10 mouse cellular contexts compared by ENCODE assay signal in the genomic region with DNA sequence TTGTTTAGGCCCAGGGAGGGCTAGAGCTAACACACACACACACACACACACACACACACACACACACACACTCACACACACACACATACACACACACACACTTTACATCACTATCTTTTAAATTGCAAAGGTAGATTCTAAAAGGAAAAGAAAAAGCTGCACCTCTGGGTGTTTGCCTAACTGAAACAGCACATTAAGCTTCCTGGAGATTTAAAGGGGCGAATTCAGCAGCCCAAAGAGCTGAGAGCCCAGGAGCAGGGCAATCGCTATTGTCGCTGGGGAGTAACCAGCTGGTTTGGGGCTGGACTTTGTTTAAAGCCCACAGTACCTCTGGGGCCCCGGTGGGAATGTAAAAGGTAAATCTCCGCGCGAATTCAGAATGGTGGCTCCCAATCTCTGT. TPM values are rescaled to one million over a fixed set of nuclear protein-coding genes. Genes with fewer than 3 reads are reported as not detected.
DNase-seq lines count a peak whose midpoint lies in the region; ATAC-seq and TF ChIP-seq lines count a peak whose summit lies in the region.
"Had no signal": no experiment of that assay in that cellular context is flagged by ENCODE, and none has a peak within 500 bp of the region (broad histone marks: within the 10 kb centered on the region; RNA-seq: fewer than 3 reads in every experiment).

No protein-coding gene starts in this region.

- H3K27me3 ChIP-seq in lung, postnatal 0 days (replicated peaks; ENCODE audit: insufficient read depth, low read length): no peaks in the 10 kb centered on the region
- H3K27me3 ChIP-seq in intestine, postnatal 0 days (replicated peaks; ENCODE audit: control insufficient read depth, insufficient read depth, low read length): peaks cover 28% of the 10 kb centered on the region
- H3K27me3 ChIP-seq in stomach, embryonic 14.5 days (ENCODE audit: control insufficient read depth, insufficient read depth, low read length): no peaks in the 10 kb centered on the region

- no peaks in the 10 kb centered on the region for H3K4me1 ChIP-seq in lung, postnatal 0 days (ENCODE audit: insufficient read depth, low read depth, low read length)
- no peaks in the 10 kb centered on the region for H3K4me1 ChIP-seq in intestine, postnatal 0 days (replicated peaks; ENCODE audit: control insufficient read depth, insufficient read depth, low read length)
- H3K4me1 ChIP-seq in stomach, embryonic 14.5 days (ENCODE audit: control insufficient read depth, insufficient read depth, low read length): no peaks in the 10 kb centered on the region

- H3K36me3 ChIP-seq in lung, postnatal 0 days (ENCODE audit: insufficient read depth, low read length): no peaks in the 10 kb centered on the region
- H3K36me3 ChIP-seq in intestine, postnatal 0 days (ENCODE audit: control insufficient read depth, insufficient read depth): no peaks in the 10 kb centered on the region
- H3K36me3 ChIP-seq in stomach, embryonic 14.5 days (ENCODE audit: control insufficient read depth, insufficient read depth, low read length): no peaks in the 10 kb centered on the region

- no peaks in the 10 kb centered on the region for H3K9me3 ChIP-seq in lung, postnatal 0 days (ENCODE audit: low read length)
- H3K9me3 ChIP-seq in intestine, postnatal 0 days (ENCODE audit: control insufficient read depth): no peaks in the 10 kb centered on the region
- no peaks in the 10 kb centered on the region for H3K9me3 ChIP-seq in stomach, embryonic 14.5 days (ENCODE audit: control insufficient read depth, low read depth, low read length)

- ATAC-seq in lung, postnatal 0 days: no peak
- ATAC-seq in intestine, postnatal 0 days: no peak
- no peak for ATAC-seq in stomach, embryonic 14.5 days (ENCODE audit: insufficient number of reproducible peaks, insufficient read depth, low FRiP score, low read depth)
- ATAC-seq in monocyte, adult 5-6 weeks (replicated peaks; ENCODE audit: insufficient number of reproducible peaks, low FRiP score, low TSS enrichment, poor library complexity, severe bottlenecking): no peak
- ATAC-seq: activated CD4-positive, CD25-positive, alpha-beta regulatory T cell, adult 4 months had no signal

- TF ChIP-seq CTCF in lung, postnatal 0 days (IDR thresholded peaks at IDR 0.05): no peak
- no peak for TF ChIP-seq CTCF in intestine, postnatal 0 days (IDR thresholded peaks at IDR 0.05; ENCODE audit: low read depth)

- H3K4me3 ChIP-seq in lung, postnatal 0 days (ENCODE audit: low read depth, low read length): peak overlapping the region; percentile 59; the same call in 1 of the 2 replicates
- H3K4me3 ChIP-seq in intestine, postnatal 0 days (ENCODE audit: low read depth, low read length): peak overlapping the region; percentile 52
- H3K4me3 ChIP-seq in stomach, embryonic 14.5 days (ENCODE audit: low read depth, low read length): peak overlapping the region; percentile 50; the same call in 1 of the 2 replicates

- no peak for TF ChIP-seq EP300 in lung, postnatal 0 days (IDR thresholded peaks at IDR 0.05)

- H3K4me2 ChIP-seq in lung, postnatal 0 days (replicated peaks; ENCODE audit: low read depth, low read length): peak overlapping the region; percentile 17; the same call in 1 of the 2 replicates
- H3K4me2 ChIP-seq in intestine, postnatal 0 days (replicated peaks; ENCODE audit: low read depth): peak overlapping the region; percentile 72
- H3K4me2 ChIP-seq in stomach, embryonic 14.5 days (replicated peaks; ENCODE audit: low read depth, low read length): peak overlapping the region; percentile 97

- DNase-seq in adrenal gland, adult 2 months: peak; percentile 17
- no peak for DNase-seq in adrenal gland, adult 18-20 months (ENCODE audit: low spot score in 2 of 2)
- no peak for DNase-seq in lung, postnatal 0 days (ENCODE audit: low spot score)
- no peak for DNase-seq in lung, adult 18-20 months
- DNase-seq in frontal cortex, postnatal 25 days (ENCODE audit: low spot score in 2 of 2): no peak

- H3K27ac ChIP-seq in lung, postnatal 0 days (ENCODE audit: low read length): no peak overlapping the region
- no peak overlapping the region for H3K27ac ChIP-seq in intestine, postnatal 0 days (ENCODE audit: low read depth, low read length)
- H3K27ac ChIP-seq in stomach, embryonic 14.5 days (ENCODE audit: low read length): no peak overlapping the region

- 32% methylated on average over 7 of the region's 7 CpGs for WGBS in lung, postnatal 0 days
- 30% methylated on average over 7 of the region's 7 CpGs for WGBS in intestine, postnatal 0 days
- 17% methylated on average over 7 of the region's 7 CpGs for WGBS in stomach, embryonic 14.5 days

- H3K9ac ChIP-seq in lung, postnatal 0 days (replicated peaks; ENCODE audit: low read depth): no peak overlapping the region
- H3K9ac ChIP-seq in intestine, postnatal 0 days (ENCODE audit: low read depth, low read length): no peak overlapping the region
- H3K9ac ChIP-seq in stomach, embryonic 14.5 days (replicated peaks; ENCODE audit: low read depth, low read length): no peak overlapping the region

RNA-seq across cellular contexts. Expression of gene Rbm24, which starts 1.4 kb away (rescaled TPM):
- 1 to 10 TPM; 4.9 to 9.4 TPM for total RNA-seq in adrenal gland, adult 2 months (2021)
- 68.7 and 69.8 TPM in 2 replicates for polyA plus RNA-seq in adrenal gland, adult 2 months (2012; rRNA removed)
- 1 to 10 TPM; 2.2 to 4.6 TPM for total RNA-seq in adrenal gland, adult 18-20 months (2021)
- polyA plus RNA-seq in lung, postnatal 0 days (2015; fragmentation: Nextera tagmentation; extraction: Ambion mirVana): 2.5 and 2.9 TPM in 2 replicates
- polyA plus RNA-seq in intestine, postnatal 0 days (2015; fragmentation: Nextera tagmentation; extraction: Ambion mirVana): 2.8 and 3.3 TPM in 2 replicates
- polyA plus RNA-seq in stomach, embryonic 14.5 days (2014; fragmentation: Nextera tagmentation; extraction: Ambion mirVana): 1.4 TPM in 2 replicates
- not detected in 3 replicates for total RNA-seq in monocyte, adult 5-6 weeks (2017)
- polyA plus RNA-seq: activated CD4-positive, CD25-positive, alpha-beta regulatory T cell, adult 4 months; liver, adult 2 months had no signal

Comparison
In these comparisons a context has a peak if more than half of its experiments do, and no peak if none do; other contexts are left out.
1. H3K4me2 ChIP-seq: peak in every context shown above with its lines; median percentile 97 in stomach, embryonic 14.5 days; 72 in intestine, postnatal 0 days; 17 in lung, postnatal 0 days.
2. RNA of gene Rbm24, which starts 1.4 kb away (polyA plus RNA-seq): 68.7 to 69.8 TPM in adrenal gland, adult 2 months; 2.5 to 2.9 TPM in lung, postnatal 0 days, 2.8 to 3.3 TPM in intestine, postnatal 0 days and 1.4 TPM in stomach, embryonic 14.5 days; every median in the first group is over 10 times any median in the second.
3. Peak in every context shown above with its lines, with median percentiles within 50 percentile points of each other: H3K4me3 ChIP-seq.